Mouse (Mus musculus) lung, adult 18-20 months (tissue): ENCODE measurements around the gene Eme2.
A peak's percentile ranks its signal among the peaks of the same experiment; 100 is the strongest.
"Not testable (repeated sequence)": the region's sequence is repeated elsewhere in the genome, so short reads cannot be mapped to it uniquely, and the experiment has no call there.

Experiments
- DNase-seq, 2 experiments: peaks; one replicate each; pipeline ENCODE4 v3.0.0; 2022; ENCODE audit warnings: mixed read lengths in 2 of 2

Gene Eme2

GRCm38 (mm10) chr17:24894995-24895547, at the start of gene Eme2, which contains the start of gene Mrps34:
Gene Eme2 (minus strand): TSS chr17:24895087.
Gene Mrps34 (plus strand): TSS chr17:24895116.
- DNase-seq: peak; percentile 83 to 88

DNA sequence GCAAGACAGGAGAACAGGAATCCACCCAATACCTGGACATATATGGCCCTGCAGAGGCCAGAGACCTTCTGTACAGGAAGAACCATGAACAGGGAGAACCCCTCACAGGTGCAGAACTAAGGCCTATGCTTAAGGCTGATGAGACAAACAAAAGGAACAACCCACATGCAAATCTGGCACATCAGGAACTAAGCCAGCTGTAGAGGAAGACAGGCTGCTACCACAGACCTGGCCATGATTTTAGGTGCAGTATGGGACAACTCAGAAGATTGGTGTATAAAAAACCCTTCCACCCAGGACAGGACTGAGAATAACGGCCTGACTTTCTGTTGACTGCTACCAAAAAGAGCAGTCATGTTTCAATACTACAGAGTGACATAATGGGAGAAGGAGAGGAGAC, 48.7 kb upstream of the Eme2 start:
- not testable (repeated sequence) for DNase-seq

GRCm38 (mm10) chr17:24943036-24943435, 48.1 kb upstream of the Eme2 start:
- no peak for DNase-seq

- DNase-seq: peak; percentile 40 to 47
Measured at GRCm38 (mm10) chr17:24942453-24942852, 47.6 kb upstream of the Eme2 start.

GRCm38 (mm10) chr17:24937266-24937665, 42.4 kb upstream of the Eme2 start:
- DNase-seq: no peak

DNA sequence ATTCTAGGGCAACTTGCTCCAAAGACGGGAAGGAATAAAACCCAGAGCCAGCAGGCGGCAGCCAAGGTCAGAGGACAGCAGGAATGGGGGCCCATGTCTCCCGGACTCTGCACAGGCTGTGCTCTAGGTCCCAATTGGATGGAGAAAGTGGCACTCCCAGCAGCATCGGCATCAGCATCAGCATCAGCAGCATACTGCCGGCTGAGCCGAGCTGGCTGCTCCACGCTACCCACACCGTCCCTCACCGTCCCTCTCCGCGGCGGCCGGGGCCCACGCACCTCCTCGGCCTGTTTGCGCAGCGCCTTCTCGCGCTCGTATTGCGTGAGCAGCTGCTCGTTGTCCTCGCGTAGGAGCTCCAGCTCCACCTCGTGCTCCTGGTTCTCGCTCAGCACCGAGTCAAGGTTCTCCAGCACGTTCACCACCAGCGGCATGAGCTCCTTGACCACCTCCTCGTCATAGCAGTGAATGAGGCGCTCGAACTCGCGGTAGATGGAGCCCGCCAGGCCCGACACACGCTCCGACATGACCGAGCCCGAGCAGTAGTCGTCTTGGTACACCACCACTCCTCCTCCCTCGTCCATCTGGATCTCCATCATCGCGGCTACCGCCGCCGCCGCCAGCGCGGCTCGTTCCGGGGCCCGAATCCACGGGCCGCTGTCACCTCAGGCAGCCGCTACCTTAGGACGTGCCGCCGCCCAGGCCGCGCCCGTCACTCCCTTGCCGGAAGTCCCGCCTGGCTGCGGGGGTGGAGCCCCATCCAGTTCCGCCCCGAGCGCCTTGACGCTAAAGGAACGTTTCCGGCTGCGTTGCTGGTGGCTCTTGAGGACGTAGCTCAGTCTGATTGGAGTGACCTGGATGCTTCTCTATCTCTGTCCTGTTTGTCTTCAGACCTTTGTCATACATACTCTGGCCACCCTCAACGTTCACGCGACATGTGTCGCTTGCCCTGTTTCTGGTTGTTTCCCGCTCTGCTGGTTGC, 41.7 kb upstream of the Eme2 start, which contains the start of gene Mapk8ip3:
Gene Mapk8ip3, minus strand, starts transcription at position 719 of the 979 bp plus-strand sequence.
- DNase-seq: peak; percentile 96

DNA sequence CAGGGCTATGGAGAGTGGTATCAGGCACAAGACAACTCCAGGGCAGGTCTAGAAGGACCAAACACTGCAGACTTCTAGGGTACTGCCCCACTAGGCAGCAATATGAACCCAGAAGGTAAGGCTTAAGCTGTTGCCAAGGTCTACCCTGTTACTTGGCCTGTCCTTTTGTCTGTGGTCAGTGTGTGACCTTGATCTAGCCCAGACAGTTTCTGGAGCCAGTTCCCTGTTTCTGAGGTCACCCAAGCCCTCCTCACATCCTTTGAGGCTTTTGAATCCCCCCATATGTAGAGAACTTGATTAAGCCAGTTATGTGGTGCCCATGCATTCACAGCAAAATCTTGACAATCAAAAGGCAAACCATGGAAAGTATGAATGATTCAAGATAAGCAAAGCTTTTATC, 40.8 kb upstream of the Eme2 start:
- DNase-seq: no peak

- no peak for DNase-seq
Measured at GRCm38 (mm10) chr17:24934926-24935325, 40.0 kb upstream of the Eme2 start.

DNA sequence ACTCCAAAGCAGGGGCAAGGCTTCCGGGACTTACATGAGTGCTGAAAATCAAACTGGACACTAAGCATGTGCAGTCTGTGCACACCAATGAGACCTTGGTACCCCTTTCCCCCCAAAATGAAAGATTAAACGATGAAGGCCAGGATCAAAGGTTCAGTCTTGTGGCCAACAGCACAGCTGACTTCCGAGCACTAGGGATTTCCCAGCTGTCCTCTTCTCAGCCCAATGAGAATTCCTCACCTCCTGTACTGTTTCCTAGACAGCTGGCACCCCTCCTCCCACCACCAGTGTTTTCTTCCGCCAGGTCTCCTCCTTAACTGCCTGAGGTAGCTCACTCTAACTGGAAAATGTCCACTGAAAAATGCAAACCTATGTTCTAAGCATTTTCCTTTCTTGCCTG, 38.3 kb upstream of the Eme2 start:
- no peak for DNase-seq

DNA sequence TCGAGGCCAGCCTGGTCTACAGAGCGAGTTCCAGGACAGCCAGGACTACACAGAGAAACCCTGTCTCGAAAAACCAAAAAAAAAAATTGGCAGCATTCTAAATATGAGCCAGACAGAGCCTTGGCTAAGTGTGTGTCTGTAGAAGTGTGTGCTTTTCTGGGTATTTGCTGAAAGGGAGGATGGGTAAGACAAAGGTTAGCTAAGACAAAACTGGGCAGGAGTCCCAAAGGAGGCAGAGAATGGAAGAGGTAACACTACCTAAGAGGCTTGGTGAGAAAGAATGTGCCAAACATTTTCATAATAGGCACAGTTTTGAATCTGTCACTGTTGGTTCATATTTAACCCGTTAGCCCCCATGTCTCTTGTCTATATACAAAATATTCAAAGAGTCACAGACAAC, 37.5 kb upstream of the Eme2 start:
- no peak for DNase-seq

GRCm38 (mm10) chr17:24929506-24929905, 34.6 kb upstream of the Eme2 start:
- DNase-seq: no peak

GRCm38 (mm10) chr17:24923246-24923645, 28.4 kb upstream of the Eme2 start:
- no peak for DNase-seq

- no peak for DNase-seq
Measured at GRCm38 (mm10) chr17:24913984-24914383, 19.1 kb upstream of the Eme2 start.

DNA sequence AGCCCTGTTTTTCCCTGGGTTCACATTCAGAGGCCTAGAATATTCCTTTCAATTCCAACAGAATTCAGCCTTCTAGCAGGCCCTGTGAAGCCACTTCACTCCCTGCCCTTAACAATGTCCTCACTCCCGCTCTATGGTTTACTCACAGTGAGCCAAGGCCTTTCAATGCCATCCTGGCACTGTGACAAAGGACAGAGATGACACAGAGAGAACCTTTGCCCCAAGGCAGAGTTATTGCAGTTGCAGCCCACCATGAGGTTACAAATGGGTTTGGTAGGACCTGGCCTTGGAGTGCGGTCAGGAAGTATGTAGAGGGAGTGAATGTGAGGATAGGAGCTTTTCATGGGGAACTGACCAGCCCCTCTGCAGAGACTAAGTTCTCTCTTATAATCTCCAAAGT, 12.7 kb upstream of the Eme2 start:
- DNase-seq: no peak

DNA sequence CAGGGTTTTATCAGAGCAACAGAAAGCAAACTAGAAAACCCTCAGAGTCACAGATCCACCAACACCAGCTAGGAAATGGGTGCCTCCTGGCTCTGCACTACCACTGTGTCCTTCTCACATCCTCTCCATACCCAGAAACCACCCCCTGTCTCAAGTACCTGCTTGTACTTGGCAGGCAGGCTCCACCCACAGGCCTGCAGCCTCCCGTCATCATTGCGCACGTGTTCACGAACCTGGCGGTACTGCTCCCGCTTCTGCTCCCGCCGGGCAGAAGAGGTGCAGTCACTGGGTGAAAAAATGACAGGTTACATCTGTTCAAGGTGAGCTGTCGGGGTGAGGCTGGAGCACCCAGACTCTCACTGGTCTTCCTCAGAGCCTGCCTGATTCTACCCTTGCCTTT, 8.9 kb upstream of the Eme2 start:
- no peak for DNase-seq

- DNase-seq: no peak
Measured at GRCm38 (mm10) chr17:24902671-24903474, 8.0 kb upstream of the Eme2 start.

GRCm38 (mm10) chr17:24902124-24902523, 7.2 kb upstream of the Eme2 start:
- no peak for DNase-seq

GRCm38 (mm10) chr17:24900014-24900413, 5.1 kb upstream of the Eme2 start:
- DNase-seq: no peak

DNA sequence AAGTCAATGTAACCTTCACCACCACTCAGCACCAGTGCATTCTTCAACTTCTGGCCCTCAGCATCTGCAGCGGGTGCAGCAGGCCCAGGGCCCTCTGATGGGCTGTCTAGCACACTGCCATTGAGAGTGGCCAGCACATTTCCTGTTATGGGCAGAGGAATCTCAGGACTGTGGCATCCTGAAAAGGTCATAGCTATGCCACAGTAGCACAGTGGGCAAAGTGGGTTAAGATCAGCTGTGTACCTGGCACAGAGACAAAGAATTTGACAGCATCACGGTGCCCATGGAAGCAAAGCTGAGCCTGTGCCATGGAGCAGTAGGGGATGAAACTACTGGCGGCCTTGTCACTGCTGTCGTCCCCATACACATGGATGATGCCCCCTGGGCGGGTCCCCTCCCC, 4.3 kb upstream of the Eme2 start:
- no peak for DNase-seq

DNA sequence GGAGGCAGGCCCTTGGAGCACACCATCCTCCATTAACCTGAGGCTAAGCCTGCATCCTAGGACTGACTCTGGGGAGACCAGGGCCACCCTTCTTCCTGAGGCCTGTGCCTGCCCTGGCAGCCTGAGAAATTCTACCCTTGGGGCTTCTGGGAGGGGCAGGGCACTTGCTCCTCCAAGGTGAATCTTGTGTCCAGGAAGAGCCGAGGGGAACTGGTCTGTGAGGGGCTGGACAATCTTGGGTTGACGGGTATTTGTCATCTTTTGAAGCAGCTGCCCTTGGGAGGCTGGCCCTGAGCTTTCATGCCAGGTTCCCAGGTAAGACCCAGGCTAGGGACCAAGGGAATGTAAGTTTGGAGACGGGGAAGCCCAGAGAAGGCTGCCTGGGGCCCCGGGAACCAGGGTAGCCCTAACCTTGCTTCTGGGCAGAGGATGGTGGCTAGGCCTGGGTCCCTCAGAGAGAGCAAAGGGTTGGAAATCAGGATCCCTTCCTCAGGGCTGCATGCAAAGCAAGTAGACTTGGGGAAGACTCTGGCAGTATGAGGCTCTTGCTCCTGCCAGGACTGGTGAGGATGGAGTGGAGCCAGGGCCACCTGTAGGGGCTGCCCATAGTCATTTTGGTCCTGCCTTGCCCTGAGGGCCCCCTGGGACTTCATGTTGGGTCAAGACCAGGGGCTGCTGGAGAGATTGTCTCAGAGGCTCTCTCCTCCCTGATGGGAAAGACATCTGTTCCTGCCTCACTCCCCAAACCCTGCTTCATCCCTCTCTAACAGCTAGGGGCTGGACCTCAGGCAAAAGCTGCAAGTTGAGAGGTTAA, 3.4 kb upstream of the Eme2 start:
- no peak for DNase-seq

- no peak for DNase-seq
Measured at GRCm38 (mm10) chr17:24897600-24897999, 2.7 kb upstream of the Eme2 start.

GRCm38 (mm10) chr17:24896993-24897269, 2.0 kb upstream of the Eme2 start:
- no peak for DNase-seq
